18 mouse cellular contexts compared by ENCODE assay signal in the genomic region with DNA sequence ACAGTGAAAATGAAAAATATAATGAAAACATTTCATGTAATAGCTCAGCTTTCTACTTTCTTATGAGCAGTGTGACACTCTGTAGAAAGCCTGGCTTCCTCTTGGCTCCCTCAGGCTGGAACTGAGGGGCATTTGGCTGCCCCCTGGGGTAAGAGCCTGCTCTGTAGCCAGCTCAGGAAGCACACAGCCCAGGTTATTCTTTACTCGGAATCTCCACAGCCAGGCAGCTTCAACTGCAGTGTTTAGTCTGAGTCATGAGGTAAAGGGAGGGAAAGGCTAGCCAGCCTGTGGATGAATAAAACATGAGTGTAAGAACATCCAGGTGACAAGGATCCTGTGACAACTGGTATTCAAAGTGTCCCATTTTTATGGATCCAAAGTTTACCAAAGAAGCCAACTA.
A peak's percentile ranks its signal among the peaks of the same experiment; 100 is the strongest.
DNase-seq lines count a peak whose midpoint lies in the region; ATAC-seq and TF ChIP-seq lines count a peak whose summit lies in the region.
"Had no signal": no experiment of that assay in that cellular context is flagged by ENCODE, and none has a peak within 500 bp of the region (broad histone marks: within the 10 kb centered on the region; RNA-seq: fewer than 3 reads in every experiment).

No protein-coding gene starts in this region.

- 25% methylated on average over 1 of the region's 1 CpGs for WGBS in kidney, adult 2 months
- WGBS in kidney, embryonic 14.5 days = 22% methylated on average over 1 of the region's 1 CpGs

- no peak for TF ChIP-seq POLR2A in kidney, adult 2 months (IDR thresholded peaks at IDR 0.05; ENCODE audit: low read depth, low read length)

- ATAC-seq in kidney, embryonic 14.5 days (ENCODE audit: low FRiP score, low TSS enrichment) = no peak
- ATAC-seq: midbrain, embryonic 15.5 days had no signal

- no peaks in the 10 kb centered on the region for H3K36me3 ChIP-seq in kidney, adult 2 months (ENCODE audit: control insufficient read depth, insufficient read depth, low read length)
- no peaks in the 10 kb centered on the region for H3K36me3 ChIP-seq in kidney, embryonic 14.5 days (ENCODE audit: control insufficient read depth, insufficient read depth, low read length)
- H3K36me3 ChIP-seq: forebrain, embryonic 10.5 days; midbrain, embryonic 15.5 days had no signal

- 0 out of 2 replicates have a peak, but pooled peaks cover 2% of the 10 kb centered on the region for H3K4me1 ChIP-seq in kidney, adult 2 months (ENCODE audit: control insufficient read depth, insufficient read depth, low read length)
- H3K4me1 ChIP-seq in kidney, embryonic 14.5 days (ENCODE audit: control insufficient read depth, insufficient read depth, low read length) = 0 out of 2 replicates have a peak, but pooled peaks cover 7% of the 10 kb centered on the region

- H3K9ac ChIP-seq in kidney, embryonic 14.5 days (ENCODE audit: low read depth, low read length) = no peak overlapping the region
- H3K9ac ChIP-seq: lung, embryonic 14.5 days; midbrain, embryonic 15.5 days had no signal

- DNase-seq in kidney, adult 2 months = peak; percentile 78
- peak; percentile 18 for DNase-seq in cerebellum, adult 8-10 months
- DNase-seq in cerebellum, postnatal 14 days = peak; percentile 27 to 59
- DNase-seq in kidney, postnatal 25 days = peak; percentile 21 to 73
- DNase-seq in thymus, postnatal 14 days = no peak
- DNase-seq in natural killer cell, adult 2 months (ENCODE audit: low spot score in 2 of 2) = no peak
- DNase-seq: adrenal gland, adult 2 months; gastrocnemius, postnatal 14 days; heart, postnatal 4 days; lung, embryonic 14.5 days; lung, postnatal 36 days; right cerebral cortex, postnatal 14 days; spleen, adult 18-20 months; thymus, postnatal 36 days had no signal

- H3K9me3 ChIP-seq in kidney, embryonic 14.5 days (ENCODE audit: control insufficient read depth, low read length) = no peaks in the 10 kb centered on the region
- H3K9me3 ChIP-seq: forebrain, embryonic 10.5 days; midbrain, embryonic 15.5 days had no signal

- no peak overlapping the region for H3K4me2 ChIP-seq in kidney, embryonic 14.5 days (replicated peaks; ENCODE audit: low read depth, low read length)
- H3K4me2 ChIP-seq: liver, embryonic 11.5 days; lung, embryonic 14.5 days; midbrain, embryonic 15.5 days had no signal

- H3K4me3 ChIP-seq in kidney, adult 2 months (ENCODE audit: insufficient read depth, low read depth, low read length) = no peak overlapping the region
- H3K4me3 ChIP-seq in kidney, embryonic 14.5 days (ENCODE audit: low read length) = no peak overlapping the region
- H3K4me3 ChIP-seq: forebrain, embryonic 10.5 days; midbrain, embryonic 15.5 days had no signal

- no peak overlapping the region for H3K27ac ChIP-seq in kidney, adult 2 months (ENCODE audit: insufficient read depth, low read depth, low read length)
- H3K27ac ChIP-seq in kidney, embryonic 14.5 days (ENCODE audit: low read depth, low read length) = no peak overlapping the region
- H3K27ac ChIP-seq: forebrain, embryonic 10.5 days; midbrain, embryonic 15.5 days had no signal

- TF ChIP-seq CTCF in kidney, adult 2 months (conservative IDR thresholded peaks at IDR 0.05; ENCODE audit: insufficient read depth, insufficient read length, low read depth, low read length) = no peak

- no peaks in the 10 kb centered on the region for H3K27me3 ChIP-seq in kidney, adult 2 months (replicated peaks; ENCODE audit: control insufficient read depth, insufficient read depth, low read length)
- H3K27me3 ChIP-seq in kidney, embryonic 14.5 days (ENCODE audit: control insufficient read depth, insufficient read depth, low read length) = no peaks in the 10 kb centered on the region
- H3K27me3 ChIP-seq: midbrain, embryonic 15.5 days had no signal

Comparison
In these comparisons a context has a peak if more than half of its experiments do, and no peak if none do; other contexts are left out.
1. DNase-seq: peak in kidney, adult 2 months (single experiment), cerebellum, adult 8-10 months (single experiment), cerebellum, postnatal 14 days (2 of 2) and kidney, postnatal 25 days (2 of 2); none in thymus, postnatal 14 days (single experiment) and natural killer cell, adult 2 months (0 of 2).